Mouse (Mus musculus): ENCODE data around the gene Cyb5r3.

DNA sequence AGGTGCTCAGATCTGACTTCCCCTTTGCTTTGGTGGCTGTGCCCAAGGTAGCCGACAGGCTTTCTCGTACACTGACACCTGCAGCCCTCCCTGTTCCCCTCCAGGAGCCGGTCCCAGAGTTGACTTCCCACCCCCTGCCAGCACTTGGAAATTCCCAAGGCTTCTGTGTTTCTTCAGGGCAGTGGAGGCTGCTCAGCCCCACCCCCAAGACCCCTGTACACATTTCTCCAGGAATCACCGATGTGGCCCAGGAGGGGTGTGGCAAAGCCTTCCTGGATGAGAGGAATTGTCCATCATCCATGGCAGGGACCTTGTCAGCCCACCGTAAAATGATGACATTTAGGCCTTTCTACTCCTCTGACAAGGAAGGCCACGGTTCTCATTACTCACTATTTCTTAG lies 61.1 kb downstream of the Cyb5r3 start:
- TF ChIP-seq CTCF (IDR thresholded peaks at IDR 0.05; ENCODE audit: borderline replicate concordance, insufficient read depth, low read length) = no peak
- TF ChIP-seq POLR2A (IDR thresholded peaks at IDR 0.05; ENCODE audit: low read depth, low read length) = no peak

Data from embryonic fibroblast, embryonic 13.5 days (primary cell).